Comparison of ENCODE assay signal across 11 mouse cellular contexts in genomic region chr1:57339156-57339796, GRCm38 (mm10). TPM values are rescaled to one million over a fixed set of nuclear protein-coding genes. Genes with fewer than 3 reads are reported as not detected.
DNase-seq lines count a peak whose midpoint lies in the region; ATAC-seq and TF ChIP-seq lines count a peak whose summit lies in the region.
"Had no signal": no experiment of that assay in that cellular context is flagged by ENCODE, and none has a peak within 500 bp of the region (broad histone marks: within the 10 kb centered on the region; RNA-seq: fewer than 3 reads in every experiment).

No protein-coding gene starts in this region.

- peak; percentile 19 to 57 for DNase-seq in cerebellum, postnatal 10 days
- DNase-seq in cerebellum, postnatal 25 days, result no peak
- peak; percentile 66 for DNase-seq in limb, embryonic 14.5 days (ENCODE audit: low spot score)
- no peak for DNase-seq in limb, embryonic 10.5 days (ENCODE audit: low spot score)
- peak; percentile 40 for DNase-seq in brain, adult 2 months (ENCODE audit: low read depth, low spot score)
- DNase-seq in naive thymus-derived CD4-positive, alpha-beta T cell, adult 2 months (ENCODE audit: low read depth), result peak; percentile 4
- DNase-seq in natural killer cell, adult 2 months (ENCODE audit: low spot score in 2 of 2), result no peak
- DNase-seq: left cerebral cortex, postnatal 4 days had no signal

- H3K36me3 ChIP-seq in limb, embryonic 14.5 days (ENCODE audit: control insufficient read depth, insufficient read depth, low read length), result no peaks in the 10 kb centered on the region
- H3K36me3 ChIP-seq in limb, embryonic 10.5 days, result no peaks in the 10 kb centered on the region
- H3K36me3 ChIP-seq: hindbrain, embryonic 15.5 days; stomach, embryonic 15.5 days had no signal

- no peak overlapping the region for H3K9ac ChIP-seq in limb, embryonic 14.5 days (ENCODE audit: low read depth, low read length, severe bottlenecking)
- H3K9ac ChIP-seq: hindbrain, embryonic 15.5 days; stomach, embryonic 15.5 days had no signal

- ATAC-seq in limb, embryonic 14.5 days (ENCODE audit: low FRiP score, low read depth), result no peak
- no peak for ATAC-seq in erythroid progenitor cell, adult 5-6 weeks (replicated peaks; ENCODE audit: low FRiP score, poor library complexity, severe bottlenecking)

- no peak for TF ChIP-seq POLR2A in limb, embryonic 14.5 days (IDR thresholded peaks at IDR 0.05; ENCODE audit: borderline replicate concordance, extremely low read depth, insufficient read depth, insufficient read length)

- H3K4me2 ChIP-seq in limb, embryonic 14.5 days (replicated peaks; ENCODE audit: low read depth, low read length, severe bottlenecking), result no peak overlapping the region
- H3K4me2 ChIP-seq: hindbrain, embryonic 15.5 days; stomach, embryonic 15.5 days had no signal

- H3K27ac ChIP-seq in limb, embryonic 14.5 days (replicated peaks; ENCODE audit: low read depth, low read length), result no peak overlapping the region
- no peak overlapping the region for H3K27ac ChIP-seq in limb, embryonic 10.5 days
- H3K27ac ChIP-seq: hindbrain, embryonic 15.5 days; stomach, embryonic 15.5 days had no signal

- no peaks in the 10 kb centered on the region for H3K9me3 ChIP-seq in limb, embryonic 14.5 days (ENCODE audit: control insufficient read depth, low read length)
- no peaks in the 10 kb centered on the region for H3K9me3 ChIP-seq in limb, embryonic 10.5 days (replicated peaks)
- H3K9me3 ChIP-seq: hindbrain, embryonic 15.5 days; stomach, embryonic 15.5 days had no signal

- H3K27me3 ChIP-seq in limb, embryonic 14.5 days (ENCODE audit: control insufficient read depth, insufficient read depth, low read length), result no peaks in the 10 kb centered on the region
- H3K27me3 ChIP-seq in limb, embryonic 10.5 days (ENCODE audit: low read depth, poor library complexity, severe bottlenecking), result peaks cover 5% of the 10 kb centered on the region; the same call in 1 of the 2 replicates
- H3K27me3 ChIP-seq: hindbrain, embryonic 15.5 days; stomach, embryonic 15.5 days had no signal

- no peaks in the 10 kb centered on the region for H3K4me1 ChIP-seq in limb, embryonic 14.5 days (ENCODE audit: control insufficient read depth, insufficient read depth, low read length)
- H3K4me1 ChIP-seq in limb, embryonic 10.5 days, result peaks cover 5% of the 10 kb centered on the region
- H3K4me1 ChIP-seq: hindbrain, embryonic 15.5 days; stomach, embryonic 15.5 days had no signal

- 49% methylated on average over 14 of the region's 14 CpGs for WGBS in limb, embryonic 14.5 days
- WGBS in limb, embryonic 10.5 days, result 59% methylated on average over 14 of the region's 14 CpGs

- H3K4me3 ChIP-seq in limb, embryonic 14.5 days (replicated peaks; ENCODE audit: low read length), result no peak overlapping the region
- no peak overlapping the region for H3K4me3 ChIP-seq in limb, embryonic 10.5 days
- H3K4me3 ChIP-seq: hindbrain, embryonic 15.5 days; stomach, embryonic 15.5 days had no signal

RNA-seq across cellular contexts. Expression of gene 1700066M21Rik, which starts 38.1 kb away (rescaled TPM):
- polyA plus RNA-seq in limb, embryonic 14.5 days (2012; rRNA removed), result 8.2 and 10.5 TPM in 2 replicates
- polyA plus RNA-seq in limb, embryonic 14.5 days (2014; fragmentation: Nextera tagmentation; extraction: Ambion mirVana), result 13.8 and 14.7 TPM in 2 replicates
- 9.5 and 10.5 TPM in 2 replicates for polyA plus RNA-seq in limb, embryonic 10.5 days (2016; fragmentation: Nextera tagmentation; extraction: Ambion mirVana)
- total RNA-seq in erythroid progenitor cell, adult 5-6 weeks (2015; ENCODE audit: low replicate concordance), result 14.7 and 20.2 TPM in 2 replicates
- 12.6 and 16.7 TPM in 2 replicates for total RNA-seq in erythroid progenitor cell, adult 5-6 weeks (2017; ENCODE audit: low replicate concordance)

Comparison
In these comparisons a context has a peak if more than half of its experiments do, and no peak if none do; other contexts are left out.
1. DNase-seq: peak in cerebellum, postnatal 10 days (2 of 2), limb, embryonic 14.5 days (single experiment), brain, adult 2 months (single experiment) and naive thymus-derived CD4-positive, alpha-beta T cell, adult 2 months (single experiment); none in cerebellum, postnatal 25 days (0 of 2), limb, embryonic 10.5 days (single experiment) and natural killer cell, adult 2 months (0 of 2).